Mouse (Mus musculus) lung, adult 2 months (tissue): Measurements from ENCODE around the gene Bpifb5.

ENCODE experiments used
- CTCF ChIP-seq: fragments of 200-500 bp; IDR thresholded peaks from 2 replicates; pipeline ENCODE4 v1.5.1; 2011; ENCODE audit warnings: mild to moderate bottlenecking, low read length, control low read depth; ENCODE audit not compliant: insufficient read depth
- POLR2A ChIP-seq: fragments of 200-500 bp; IDR thresholded peaks from 2 replicates; pipeline ENCODE4 v1.6.1; 2011; ENCODE audit warnings: low read depth, mild to moderate bottlenecking, control low read depth, low read length, borderline replicate concordance; ENCODE audit errors: extremely low read depth

DNA sequence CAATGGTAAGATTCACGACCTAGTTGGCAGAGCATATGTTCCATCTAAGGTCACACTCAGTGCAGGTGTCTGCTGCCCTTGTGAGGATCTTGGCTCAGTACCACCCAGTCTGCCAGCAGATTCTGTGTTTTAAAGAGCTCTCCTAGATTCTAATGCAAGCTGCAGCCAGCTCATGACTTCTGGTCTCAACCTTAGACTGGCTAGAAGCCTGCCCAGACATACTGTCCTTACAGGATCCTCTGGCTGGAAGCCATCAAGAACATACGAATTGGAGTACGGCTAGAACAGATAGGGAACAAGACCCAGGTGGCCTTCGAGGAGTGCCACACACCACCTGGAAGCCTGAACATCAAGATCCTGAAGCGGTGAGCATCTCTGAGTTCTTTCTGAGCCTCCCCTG lies 4.3 kb downstream of the Bpifb5 start:
- no peak for TF ChIP-seq CTCF
- TF ChIP-seq POLR2A: no peak
